Mouse (Mus musculus): Measurements from ENCODE around the gene Ostc. TPM values are rescaled to one million over a fixed set of nuclear protein-coding genes. Genes with fewer than 3 reads are reported as not detected.

The Ostc gene
- 100 to 1,000 TPM in 1 of 2 experiments, 10 to 100 TPM in 1; 25.5 to 149 TPM for polyA plus RNA-seq (2012; fragmentation: generic; extraction: Trizol)

DNA sequence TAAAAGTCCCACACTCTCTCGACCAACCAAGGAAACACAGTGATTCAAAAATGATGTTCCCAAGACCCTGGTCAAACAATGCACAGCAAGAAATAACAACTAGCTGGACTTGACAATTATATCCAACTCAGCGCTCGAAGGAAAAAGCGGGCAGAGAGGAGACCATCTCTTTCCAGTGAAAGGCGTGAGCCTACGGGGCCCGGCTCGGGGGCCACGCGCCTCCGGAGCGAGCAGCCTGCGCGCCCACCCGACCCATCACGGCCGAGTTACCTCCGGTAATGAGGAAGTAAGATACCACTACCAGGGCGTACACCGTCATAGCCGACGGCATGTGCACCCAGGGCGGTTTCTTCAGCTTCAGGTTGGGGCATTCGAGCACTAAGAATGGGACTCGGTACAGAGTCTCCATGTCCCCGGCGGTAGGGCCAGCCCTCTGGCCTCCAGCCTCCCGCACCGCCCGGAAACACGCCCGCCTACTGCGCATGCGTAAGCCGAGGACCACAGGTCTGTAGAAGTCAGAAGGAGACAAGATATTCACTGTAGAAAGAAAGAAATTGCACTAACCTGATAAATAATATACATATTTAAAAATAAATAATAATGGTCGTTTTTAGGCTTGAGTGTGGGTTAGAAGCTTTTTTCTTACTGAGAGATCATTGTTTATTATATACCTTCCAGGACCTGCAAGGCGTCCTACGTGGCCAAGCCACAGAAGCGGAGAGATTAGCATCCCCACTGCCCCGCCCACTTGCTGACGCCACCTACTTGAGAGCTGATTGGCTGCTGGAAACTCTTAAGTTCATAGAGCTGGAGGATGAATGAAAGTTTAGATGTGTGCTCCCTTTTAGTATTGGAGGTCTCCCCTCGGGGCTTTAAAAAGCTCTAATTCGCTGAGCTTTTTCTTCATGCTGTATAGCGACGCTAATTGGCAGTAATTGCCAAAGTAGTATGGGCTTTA is at the start of gene Ostc:
TSS of gene Ostc (minus strand) at position 478 of the 958 bp plus-strand sequence.

DNA sequence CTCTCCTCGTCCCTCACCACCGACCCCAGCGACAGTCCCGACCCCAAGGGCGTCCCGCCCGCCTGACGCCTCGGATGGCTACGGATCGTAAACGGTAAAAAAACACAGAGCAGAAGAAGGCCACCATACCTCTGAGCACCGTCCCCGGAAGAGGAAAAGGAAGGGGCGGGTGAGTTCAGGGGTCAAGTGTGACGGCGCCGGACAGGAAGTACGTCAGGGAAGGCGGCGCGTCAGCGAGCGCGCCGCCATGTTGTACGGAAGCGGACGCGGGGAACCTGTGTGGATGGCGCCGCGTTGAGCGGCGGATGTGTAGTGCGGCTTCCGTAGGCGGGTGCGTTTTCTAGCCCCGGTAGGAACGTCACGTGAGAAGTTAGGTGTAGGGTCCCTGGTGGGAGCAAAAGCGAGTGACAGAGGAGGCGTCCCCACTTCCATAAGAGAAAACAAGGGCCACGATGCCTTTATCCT is 21.0 kb upstream of the Ostc start, which contains the start of gene Rpl34:
TSS of gene Rpl34 (minus strand) at position 210 of the 465 bp plus-strand sequence.

Other genes with a start within 250 kb of the Ostc start
- under 1 TPM in 1 of 2 experiments, not detected in 1; 0.01 TPM for gene Etnppl, start 92.0 kb downstream of the Ostc start, polyA plus RNA-seq (2012; fragmentation: generic; extraction: Trizol)
- 1,000 to 10,000 TPM; 1,536 to 2,144 TPM for gene Rpl34, start 21.0 kb upstream of the Ostc start, polyA plus RNA-seq (2012; fragmentation: generic; extraction: Trizol)